Mouse (Mus musculus) liver, embryonic 14.5 days (tissue): ENCODE data around the gene Wnt5a.

Experiments used
- CTCF ChIP-seq: IDR thresholded peaks from 2 replicates; pipeline ENCODE4 v1.5.1; 2016; ENCODE audit warnings: antibody characterized with exemption, low read depth, control low read depth
- EP300 ChIP-seq: IDR thresholded peaks from 2 replicates; pipeline ENCODE4 v1.6.1; 2016; ENCODE audit warnings: antibody characterized with exemption, low read depth

DNA sequence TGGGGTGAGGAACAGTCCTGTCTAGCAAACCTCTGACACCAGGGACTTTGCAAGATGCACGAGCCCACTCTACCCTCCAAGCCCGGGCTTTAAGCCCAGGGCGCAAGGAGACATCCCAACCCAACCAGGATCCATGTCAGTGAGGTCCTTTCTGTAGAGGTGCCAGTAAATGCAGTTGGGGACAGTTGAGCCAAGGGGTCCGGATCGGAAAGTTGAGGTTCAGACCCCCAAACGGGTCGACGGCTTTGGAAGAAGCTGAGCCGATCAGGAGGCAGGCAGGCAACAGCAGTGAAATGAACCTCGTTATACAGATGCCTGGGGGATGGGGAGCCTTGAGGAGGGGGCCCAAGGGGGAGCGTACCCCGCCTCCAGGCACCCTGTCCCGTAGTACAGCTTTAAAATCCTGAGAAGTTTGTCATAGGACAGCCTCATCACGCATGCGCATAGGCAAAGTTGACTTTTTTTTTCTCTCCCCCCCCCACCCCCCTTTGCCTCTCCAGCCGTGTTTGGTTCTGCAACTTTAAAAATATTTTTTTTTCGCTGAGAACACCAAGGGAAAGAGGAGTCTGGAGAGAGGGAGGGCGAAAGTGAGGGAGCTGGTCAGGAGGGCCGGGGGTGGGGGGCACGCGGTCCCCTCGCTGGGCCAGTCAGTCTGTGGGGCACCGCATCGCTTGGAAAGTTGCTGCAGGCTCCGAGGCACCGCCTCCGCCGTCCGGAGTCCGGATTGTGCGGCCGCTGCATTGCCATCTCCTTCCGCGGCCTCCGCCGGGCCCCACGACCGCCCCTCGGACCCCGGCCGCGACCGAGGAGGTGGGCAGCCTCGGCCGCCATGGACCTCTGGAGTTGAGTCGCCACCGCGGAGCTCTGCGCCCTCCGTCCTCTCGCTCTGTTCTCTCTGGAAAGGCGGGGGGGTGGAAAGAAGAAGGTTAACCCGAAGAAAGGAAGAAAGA lies at the start of gene Wnt5a:
- TF ChIP-seq CTCF (no peak), EP300 (no peak)
